Mouse (Mus musculus) midbrain, embryonic 12.5 days (tissue): ENCODE results near the gene Mmp17. TPM values are rescaled to one million over a fixed set of nuclear protein-coding genes. Genes with fewer than 3 reads are reported as not detected.
"Not testable (repeated sequence)": the region's sequence is repeated elsewhere in the genome, so short reads cannot be mapped to it uniquely, and the experiment has no call there.

Experiments
- ATAC-seq: fragments of 200-750 bp; cut with Nextera tagmentation; 2 replicates; pipeline ENCODE4 v1.8.0; 2017; ENCODE audit warnings: low read depth, moderate TSS enrichment, moderate library complexity; ENCODE audit not compliant: low FRiP score
- H3K27ac ChIP-seq: fragments of 300-500 bp; sonication (generic); replicated peaks from 2 replicates; pipeline ENCODE4 v1.5.1; 2016; ENCODE audit warnings: mild to moderate bottlenecking
- H3K27me3 ChIP-seq: fragments of 300-500 bp; sonication (generic); 2 replicates; pipeline ENCODE4 v1.6.1; 2016; ENCODE audit warnings: mild to moderate bottlenecking
- H3K36me3 ChIP-seq: fragments of 300-500 bp; sonication (generic); 2 replicates; pipeline ENCODE4 v1.6.1; 2016
- H3K4me1 ChIP-seq: fragments of 300-500 bp; sonication (generic); 2 replicates; pipeline ENCODE4 v1.6.1; 2016
- H3K4me2 ChIP-seq: fragments of 300-500 bp; sonication (generic); replicated peaks from 2 replicates; pipeline ENCODE4 v1.6.1; 2016; ENCODE audit warnings: mild to moderate bottlenecking, moderate library complexity
- H3K4me3 ChIP-seq: fragments of 300-500 bp; sonication (generic); 2 replicates; pipeline ENCODE4 v1.5.1; 2016; ENCODE audit warnings: mild to moderate bottlenecking
- H3K9ac ChIP-seq: fragments of 300-500 bp; sonication (generic); replicated peaks from 2 replicates; pipeline ENCODE4 v1.6.1; 2016; ENCODE audit warnings: mild to moderate bottlenecking, moderate library complexity
- H3K9me3 ChIP-seq: fragments of 300-500 bp; sonication (generic); 2 replicates; pipeline ENCODE4 v1.6.1; 2016; ENCODE audit warnings: mild to moderate bottlenecking
- WGBS: fragments of 180-500 bp; shearing (Covaris S2); methylation state at CpG from one replicate; pipeline ENCODE4 v1.1.7; 2016; 5-methylcytosine and 5-hydroxymethylcytosine counted together
- polyA plus RNA-seq: library from polyadenylated mRNA; unstranded; fragments of >200 nt; fragmentation: Nextera tagmentation; extraction: Ambion mirVana; gene quantifications from 2 replicates; pipeline ENCODE4 v1.2.1, GENCODE M21; 2016

The Mmp17 gene
- polyA plus RNA-seq, 1 experiment from 2014 or later, result 9.4 TPM

GRCm38 (mm10) chr5:129594116-129595114 lies 10.4 kb downstream of the Mmp17 start:
- peaks cover 18% of the 10 kb centered on the region for H3K4me1 ChIP-seq
- H3K36me3 ChIP-seq, result peaks cover 25% of the 10 kb centered on the region
- H3K27me3 ChIP-seq, result no peaks in the 10 kb centered on the region
- no peak for ATAC-seq
- 0 out of 2 replicates have a peak, but pooled peaks cover 3% of the 10 kb centered on the region for H3K9me3 ChIP-seq
- H3K9ac ChIP-seq, result no peak overlapping the region
- WGBS, result 46% methylated on average over 19 of the region's 19 CpGs
- H3K4me3 ChIP-seq, result no peak overlapping the region
- no peak overlapping the region for H3K27ac ChIP-seq
- H3K4me2 ChIP-seq, result no peak overlapping the region

GRCm38 (mm10) chr5:129602071-129602487 lies 18.1 kb downstream of the Mmp17 start:
- Histone ChIP-seq H3K4me1 (no peaks in the 10 kb centered on the region), H3K4me3 (no peak overlapping the region), H3K4me2 (no peak overlapping the region), H3K9me3 (0 out of 2 replicates have a peak, but pooled peaks cover 3% of the 10 kb centered on the region), H3K27me3 (no peaks in the 10 kb centered on the region), H3K36me3 (peaks cover 57% of the 10 kb centered on the region), H3K27ac (no peak overlapping the region), H3K9ac (no peak overlapping the region)
- ATAC-seq, result no peak
- WGBS, result 40% methylated on average over 16 of the region's 16 CpGs

GRCm38 (mm10) chr5:129607476-129607875 lies 23.5 kb downstream of the Mmp17 start:
- Histone ChIP-seq H3K9me3 (no peaks in the 10 kb centered on the region), H3K36me3 (peaks cover 24% of the 10 kb centered on the region), H3K4me3 (no peak overlapping the region), H3K4me2 (no peak overlapping the region), H3K27ac (no peak overlapping the region), H3K9ac (no peak overlapping the region), H3K27me3 (no peaks in the 10 kb centered on the region; the same call in 1 of the 2 replicates), H3K4me1 (no peaks in the 10 kb centered on the region)
- no peak for ATAC-seq
- WGBS, result 86% methylated on average over 8 of the region's 8 CpGs

GRCm38 (mm10) chr5:129611060-129611459 lies 27.1 kb downstream of the Mmp17 start:
- H3K9ac ChIP-seq, result no peak overlapping the region
- no peak overlapping the region for H3K4me2 ChIP-seq
- H3K27me3 ChIP-seq, result no peaks in the 10 kb centered on the region; the same call in 1 of the 2 replicates
- H3K4me3 ChIP-seq, result no peak overlapping the region
- no peaks in the 10 kb centered on the region for H3K9me3 ChIP-seq
- H3K36me3 ChIP-seq, result peaks cover 9% of the 10 kb centered on the region
- H3K27ac ChIP-seq, result no peak overlapping the region
- WGBS, result 43% methylated on average over 1 of the region's 1 CpGs
- no peak for ATAC-seq
- H3K4me1 ChIP-seq, result no peaks in the 10 kb centered on the region

DNA sequence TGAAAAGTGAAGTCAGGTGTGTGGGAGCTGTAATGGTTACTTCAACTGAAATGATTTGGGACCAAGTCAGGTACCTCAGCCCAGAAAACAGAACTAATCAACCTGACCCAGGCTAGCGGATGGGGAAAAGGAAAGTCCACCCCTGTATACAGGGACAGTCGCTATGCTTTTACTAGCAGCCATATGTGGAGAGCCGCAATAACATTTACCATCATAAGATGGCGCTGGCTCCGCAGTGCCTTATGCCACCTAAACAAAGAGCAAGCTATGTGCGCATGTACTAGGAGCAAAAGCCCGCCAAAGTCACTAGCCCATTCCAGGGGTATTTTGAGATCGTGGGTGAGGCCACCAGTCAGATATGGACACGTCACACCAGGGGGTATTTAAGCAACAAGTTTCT lies 36.6 kb downstream of the Mmp17 start:
- H3K27me3 ChIP-seq, ATAC-seq, H3K4me3 ChIP-seq, H3K36me3 ChIP-seq, H3K9ac ChIP-seq, H3K9me3 ChIP-seq, H3K4me1 ChIP-seq, H3K4me2 ChIP-seq, H3K27ac ChIP-seq: not testable (repeated sequence)
- WGBS, result 58% methylated on average over 9 of the region's 9 CpGs

DNA sequence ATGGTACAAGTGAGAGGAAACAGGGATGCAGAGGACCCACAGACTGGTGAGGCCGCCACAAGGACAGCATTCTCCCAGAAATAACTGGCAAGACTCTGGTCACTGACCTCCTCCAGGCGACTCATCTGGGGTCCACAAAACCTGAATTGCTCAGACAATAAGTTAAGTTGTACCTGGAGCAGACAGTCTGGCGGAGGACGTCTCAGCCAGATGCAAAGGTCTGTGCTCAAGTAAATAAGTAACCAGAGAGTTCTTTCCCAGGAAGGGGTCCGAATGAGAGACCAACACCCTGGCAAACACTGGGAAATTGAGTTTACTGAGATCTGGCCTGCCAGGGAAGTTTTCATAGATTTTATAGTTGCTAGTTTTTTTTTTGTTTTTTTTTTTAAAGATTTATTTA lies 37.4 kb downstream of the Mmp17 start:
- ATAC-seq, result no peak
- no peaks in the 10 kb centered on the region for H3K9me3 ChIP-seq
- H3K27ac ChIP-seq, result no peak overlapping the region
- WGBS, result 88% methylated on average over 5 of the region's 5 CpGs
- no peak overlapping the region for H3K9ac ChIP-seq
- no peak overlapping the region for H3K4me2 ChIP-seq
- H3K27me3 ChIP-seq, result no peaks in the 10 kb centered on the region
- H3K4me3 ChIP-seq, result no peak overlapping the region
- H3K36me3 ChIP-seq, result no peaks in the 10 kb centered on the region
- no peaks in the 10 kb centered on the region for H3K4me1 ChIP-seq

DNA sequence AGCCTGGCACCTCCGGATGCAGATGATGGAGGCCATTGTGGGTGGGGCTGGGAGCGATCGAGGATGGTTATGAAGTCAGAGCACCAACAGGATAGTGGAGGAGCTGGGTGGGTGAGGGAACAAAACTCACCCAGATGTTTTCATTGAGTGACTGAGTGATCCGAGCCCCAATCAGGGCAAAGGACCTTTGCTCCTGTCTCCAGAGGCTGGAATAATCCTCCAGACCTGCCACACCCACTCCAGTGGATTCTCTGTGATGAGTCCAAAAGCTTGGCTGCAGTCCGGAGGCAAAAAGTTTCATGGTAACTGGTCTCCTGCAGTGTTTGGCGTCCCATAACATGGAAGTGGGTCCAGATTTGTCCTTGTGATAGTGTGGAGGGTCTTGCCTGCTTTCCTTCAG lies 42.1 kb downstream of the Mmp17 start:
- Histone ChIP-seq H3K9me3 (no peaks in the 10 kb centered on the region), H3K36me3 (no peaks in the 10 kb centered on the region), H3K27ac (no peak overlapping the region), H3K27me3 (no peaks in the 10 kb centered on the region), H3K9ac (no peak overlapping the region), H3K4me3 (no peak overlapping the region), H3K4me1 (no peaks in the 10 kb centered on the region), H3K4me2 (no peak overlapping the region)
- WGBS, result 89% methylated on average over 6 of the region's 6 CpGs
- no peak for ATAC-seq

- WGBS, result 85% methylated on average over 4 of the region's 4 CpGs
- not testable (repeated sequence) for H3K4me2 ChIP-seq, ATAC-seq, H3K27ac ChIP-seq, H3K9me3 ChIP-seq, H3K27me3 ChIP-seq, H3K36me3 ChIP-seq, H3K4me1 ChIP-seq, H3K4me3 ChIP-seq, H3K9ac ChIP-seq
Observed at GRCm38 (mm10) chr5:129626586-129626985, 42.6 kb downstream of the Mmp17 start.

DNA sequence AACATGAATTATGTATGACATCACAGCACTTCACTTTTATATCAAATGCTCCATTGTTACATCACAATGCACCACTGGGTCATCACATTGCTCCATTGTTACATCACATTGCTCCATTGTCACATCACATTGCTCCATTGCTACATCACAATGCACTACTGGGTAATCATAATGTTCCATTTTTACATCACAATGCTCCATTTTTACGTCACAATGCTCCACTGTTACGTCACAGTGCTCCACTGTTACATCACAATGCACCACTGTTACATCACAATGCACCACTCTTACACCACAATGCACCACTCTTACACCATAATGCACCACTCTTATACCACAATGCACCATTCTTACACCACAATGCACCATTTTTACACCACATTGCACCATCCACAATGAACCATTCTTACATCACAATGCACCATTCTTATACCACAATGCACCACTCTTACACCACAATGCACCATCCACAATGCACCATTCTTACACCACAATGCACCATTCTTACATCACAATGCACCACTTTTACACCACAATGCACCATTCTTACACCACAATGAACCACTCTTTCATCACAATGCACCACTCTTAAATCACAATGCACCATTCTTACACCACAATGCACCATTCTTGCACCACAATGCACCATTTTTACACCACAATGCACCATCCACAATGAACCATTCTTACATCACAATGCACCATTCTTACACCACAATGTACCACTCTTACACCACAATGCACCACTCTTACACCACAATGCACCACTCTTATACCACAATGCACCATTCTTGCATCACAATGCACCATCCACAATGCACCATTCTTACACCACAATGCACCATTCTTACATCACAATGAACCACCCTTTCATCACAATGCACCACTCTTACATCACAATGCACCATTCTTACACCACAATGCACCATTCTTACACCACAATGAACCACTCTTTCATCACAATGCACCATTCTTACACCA lies 48.6 kb downstream of the Mmp17 start:
- not testable (repeated sequence) for H3K9ac ChIP-seq, H3K4me2 ChIP-seq, H3K27ac ChIP-seq, H3K36me3 ChIP-seq, ATAC-seq, H3K9me3 ChIP-seq, H3K4me3 ChIP-seq, H3K4me1 ChIP-seq, H3K27me3 ChIP-seq
- WGBS, result 86% methylated on average over 2 of the region's 2 CpGs

GRCm38 (mm10) chr5:129650858-129651257 lies 66.9 kb downstream of the Mmp17 start:
- ATAC-seq, result no peak
- Histone ChIP-seq H3K9ac (no peak overlapping the region), H3K27me3 (no peaks in the 10 kb centered on the region), H3K9me3 (no peaks in the 10 kb centered on the region), H3K4me1 (no peaks in the 10 kb centered on the region), H3K4me2 (no peak overlapping the region), H3K36me3 (peaks cover 7% of the 10 kb centered on the region; the same call in 1 of the 2 replicates), H3K27ac (no peak overlapping the region), H3K4me3 (no peak overlapping the region)
- WGBS, result 93% methylated on average over 5 of the region's 5 CpGs

DNA sequence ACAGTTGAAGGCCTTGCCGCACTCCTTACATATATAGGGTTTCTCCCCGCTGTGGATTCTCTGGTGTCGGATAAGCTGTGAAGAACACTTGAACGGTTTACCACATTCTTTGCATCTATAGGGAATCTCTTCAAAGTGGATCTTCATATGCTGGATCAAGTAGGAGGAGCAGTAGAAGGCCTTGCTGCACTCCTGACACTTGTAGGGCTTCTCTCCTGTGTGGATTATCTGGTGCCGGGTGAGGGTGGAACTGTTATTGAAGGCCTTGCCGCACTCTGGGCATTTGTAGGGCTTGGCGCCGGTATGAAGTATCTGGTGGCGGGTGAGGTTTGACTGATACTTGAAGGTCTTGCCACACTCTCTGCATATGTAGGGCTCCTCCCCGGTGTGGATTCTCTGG lies 73.0 kb downstream of the Mmp17 start:
- 96% methylated on average over 10 of the region's 10 CpGs for WGBS
- no peak for ATAC-seq
- Histone ChIP-seq H3K36me3 (peaks cover 55% of the 10 kb centered on the region), H3K27me3 (no peaks in the 10 kb centered on the region), H3K9me3 (no peaks in the 10 kb centered on the region), H3K9ac (no peak overlapping the region), H3K4me1 (no peaks in the 10 kb centered on the region), H3K4me2 (no peak overlapping the region), H3K27ac (no peak overlapping the region), H3K4me3 (no peak overlapping the region)

GRCm38 (mm10) chr5:129657931-129658330 lies 74.0 kb downstream of the Mmp17 start:
- no peak overlapping the region for H3K9ac ChIP-seq
- WGBS, result 95% methylated on average over 15 of the region's 15 CpGs
- no peak overlapping the region for H3K27ac ChIP-seq
- no peak overlapping the region for H3K4me2 ChIP-seq
- no peaks in the 10 kb centered on the region for H3K9me3 ChIP-seq
- H3K4me3 ChIP-seq, result no peak overlapping the region
- H3K4me1 ChIP-seq, result no peaks in the 10 kb centered on the region
- peaks cover 55% of the 10 kb centered on the region for H3K36me3 ChIP-seq
- H3K27me3 ChIP-seq, result no peaks in the 10 kb centered on the region
- no peak for ATAC-seq
